Mouse (Mus musculus): Measurements from ENCODE around the gene Mmadhc. TPM values are rescaled to one million over a fixed set of nuclear protein-coding genes. Genes with fewer than 3 reads are reported as not detected.

Gene Mmadhc
- polyA plus RNA-seq, 1 experiment from 2014 or later = 153 TPM

GRCm38 (mm10) chr2:50296987-50297350 is 368 bp upstream of the Mmadhc start:
- 1% methylated on average over 9 of the region's 9 CpGs for WGBS
- H3K4me3 ChIP-seq (ENCODE audit: low read length) = peak overlapping the region; percentile 88
- peaks cover 9% of the 10 kb centered on the region for H3K4me1 ChIP-seq (ENCODE audit: control insufficient read depth, insufficient read depth, low read length)
- no peak overlapping the region for H3K27ac ChIP-seq (ENCODE audit: low read length)
- ATAC-seq = peak; percentile 29; the same call in 1 of the 2 replicates
- H3K36me3 ChIP-seq (ENCODE audit: control insufficient read depth, insufficient read depth, low read length) = no peaks in the 10 kb centered on the region
- no peaks in the 10 kb centered on the region for H3K27me3 ChIP-seq (replicated peaks; ENCODE audit: control insufficient read depth, insufficient read depth, low read length)
- 0 out of 2 replicates have a peak overlapping the region, but pooled peaks have one; percentile 33 for H3K9ac ChIP-seq (ENCODE audit: low read depth, low read length)
- H3K4me2 ChIP-seq (ENCODE audit: low read depth, low read length) = peak overlapping the region; percentile 74
- H3K9me3 ChIP-seq (ENCODE audit: control insufficient read depth, low read length) = no peaks in the 10 kb centered on the region

DNA sequence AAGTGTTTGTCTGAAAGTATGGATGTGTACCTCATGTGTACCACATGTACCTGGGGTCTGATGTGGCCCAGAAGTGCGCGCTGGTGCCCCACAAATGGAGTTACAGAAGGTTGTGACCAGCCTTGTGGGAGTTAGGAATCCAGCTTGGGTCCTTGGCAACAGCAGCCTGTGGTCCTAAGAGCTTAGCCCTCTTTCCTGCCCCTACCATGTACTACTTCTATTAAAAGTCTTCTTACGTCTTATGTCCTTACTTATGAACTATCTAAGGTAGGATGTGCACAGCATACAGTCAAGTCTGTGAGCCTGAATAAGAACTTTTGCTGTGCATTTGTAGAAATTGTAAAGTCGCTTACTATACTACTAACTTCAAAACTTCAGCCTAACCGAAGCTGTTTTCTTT is 1.0 kb downstream of the Mmadhc start:
- peak overlapping the region; percentile 88 for H3K4me3 ChIP-seq (ENCODE audit: low read length)
- peak overlapping the region; percentile 97 for H3K9ac ChIP-seq (ENCODE audit: low read depth, low read length)
- H3K27ac ChIP-seq (ENCODE audit: low read length) = no peak overlapping the region
- peaks cover 6% of the 10 kb centered on the region; the same call in 1 of the 2 replicates for H3K36me3 ChIP-seq (ENCODE audit: control insufficient read depth, insufficient read depth, low read length)
- H3K27me3 ChIP-seq (replicated peaks; ENCODE audit: control insufficient read depth, insufficient read depth, low read length) = no peaks in the 10 kb centered on the region
- H3K4me2 ChIP-seq (ENCODE audit: low read depth, low read length) = peak overlapping the region; percentile 85
- H3K9me3 ChIP-seq (ENCODE audit: control insufficient read depth, low read length) = no peaks in the 10 kb centered on the region
- no peak for ATAC-seq
- peaks cover 9% of the 10 kb centered on the region for H3K4me1 ChIP-seq (ENCODE audit: control insufficient read depth, insufficient read depth, low read length)
- 39% methylated on average over 5 of the region's 5 CpGs for WGBS

- ATAC-seq = no peak
- Histone ChIP-seq H3K4me3 (ENCODE audit: low read length) (no peak overlapping the region), H3K36me3 (ENCODE audit: control insufficient read depth, insufficient read depth, low read length) (peaks cover 8% of the 10 kb centered on the region; the same call in 1 of the 2 replicates), H3K9me3 (ENCODE audit: control insufficient read depth, low read length) (no peaks in the 10 kb centered on the region), H3K27me3 (replicated peaks; ENCODE audit: control insufficient read depth, insufficient read depth, low read length) (no peaks in the 10 kb centered on the region), H3K4me2 (ENCODE audit: low read depth, low read length) (no peak overlapping the region; the same call in 1 of the 2 replicates), H3K4me1 (ENCODE audit: control insufficient read depth, insufficient read depth, low read length) (peaks cover 9% of the 10 kb centered on the region), H3K9ac (ENCODE audit: low read depth, low read length) (no peak overlapping the region), H3K27ac (ENCODE audit: low read length) (no peak overlapping the region)
- 83% methylated on average over 2 of the region's 2 CpGs for WGBS
These were observed 2.5 kb downstream of the Mmadhc start for GRCm38 (mm10) chr2:50294084-50294483.

DNA sequence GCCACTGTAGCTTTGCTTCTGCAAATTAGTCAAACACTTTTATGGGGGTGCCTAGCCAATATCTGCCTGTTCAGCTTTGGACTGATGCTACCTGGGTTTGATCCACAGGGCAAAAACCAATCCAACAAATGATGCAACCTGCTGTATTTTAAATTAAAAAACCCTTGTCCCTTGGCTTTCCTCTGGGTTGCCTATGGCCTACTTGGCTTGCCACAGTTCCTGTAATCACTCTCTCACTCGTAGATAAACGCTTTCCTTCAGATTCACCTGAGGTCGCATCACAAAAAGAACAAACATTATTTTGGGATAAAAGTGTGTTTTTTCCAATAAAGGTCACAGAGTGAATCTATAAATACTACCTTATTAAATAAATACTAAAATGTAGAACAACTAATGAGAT is 3.0 kb downstream of the Mmadhc start:
- Histone ChIP-seq H3K4me1 (ENCODE audit: control insufficient read depth, insufficient read depth, low read length) (peaks cover 9% of the 10 kb centered on the region), H3K27me3 (replicated peaks; ENCODE audit: control insufficient read depth, insufficient read depth, low read length) (no peaks in the 10 kb centered on the region), H3K9me3 (ENCODE audit: control insufficient read depth, low read length) (no peaks in the 10 kb centered on the region), H3K9ac (ENCODE audit: low read depth, low read length) (no peak overlapping the region), H3K4me2 (ENCODE audit: low read depth, low read length) (no peak overlapping the region), H3K36me3 (ENCODE audit: control insufficient read depth, insufficient read depth, low read length) (peaks cover 8% of the 10 kb centered on the region; the same call in 1 of the 2 replicates), H3K4me3 (ENCODE audit: low read length) (no peak overlapping the region), H3K27ac (ENCODE audit: low read length) (no peak overlapping the region)
- no peak for ATAC-seq
- 83% methylated on average over 3 of the region's 3 CpGs for WGBS

GRCm38 (mm10) chr2:50291901-50292300 is 4.7 kb downstream of the Mmadhc start:
- no peak for ATAC-seq
- WGBS = 77% methylated on average over 2 of the region's 2 CpGs
- H3K36me3 ChIP-seq (ENCODE audit: control insufficient read depth, insufficient read depth, low read length) = peaks cover 12% of the 10 kb centered on the region; the same call in 1 of the 2 replicates
- no peak overlapping the region for H3K4me3 ChIP-seq (ENCODE audit: low read length)
- no peaks in the 10 kb centered on the region for H3K27me3 ChIP-seq (replicated peaks; ENCODE audit: control insufficient read depth, insufficient read depth, low read length)
- peaks cover 9% of the 10 kb centered on the region for H3K4me1 ChIP-seq (ENCODE audit: control insufficient read depth, insufficient read depth, low read length)
- no peaks in the 10 kb centered on the region for H3K9me3 ChIP-seq (ENCODE audit: control insufficient read depth, low read length)
- no peak overlapping the region for H3K4me2 ChIP-seq (ENCODE audit: low read depth, low read length)
- no peak overlapping the region for H3K27ac ChIP-seq (ENCODE audit: low read length)
- H3K9ac ChIP-seq (ENCODE audit: low read depth, low read length) = no peak overlapping the region

DNA sequence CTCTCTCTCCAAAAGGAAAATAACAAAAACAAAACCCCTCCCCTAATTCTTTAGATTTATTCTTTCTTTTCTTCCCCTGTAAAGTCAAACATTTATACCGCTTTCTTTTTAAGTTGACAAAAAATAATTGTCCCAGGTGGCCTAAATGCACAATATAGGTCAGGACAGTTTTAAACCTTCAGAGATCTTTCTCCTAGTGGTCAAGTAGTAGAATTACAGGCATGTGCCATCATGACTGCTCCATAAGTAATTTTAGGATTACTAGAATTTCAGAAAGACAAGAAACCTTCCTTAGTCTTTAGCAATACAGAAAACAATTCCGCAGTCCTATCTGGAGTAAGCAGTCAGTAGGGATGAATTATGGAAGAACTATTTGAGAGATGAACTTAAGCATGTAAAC is 5.8 kb downstream of the Mmadhc start:
- no peak for ATAC-seq
- 94% methylated on average over 2 of the region's 2 CpGs for WGBS
- no peaks in the 10 kb centered on the region for H3K27me3 ChIP-seq (replicated peaks; ENCODE audit: control insufficient read depth, insufficient read depth, low read length)
- peaks cover 9% of the 10 kb centered on the region for H3K4me1 ChIP-seq (ENCODE audit: control insufficient read depth, insufficient read depth, low read length)
- H3K4me2 ChIP-seq (ENCODE audit: low read depth, low read length) = no peak overlapping the region
- peaks cover 12% of the 10 kb centered on the region; the same call in 1 of the 2 replicates for H3K36me3 ChIP-seq (ENCODE audit: control insufficient read depth, insufficient read depth, low read length)
- H3K9me3 ChIP-seq (ENCODE audit: control insufficient read depth, low read length) = no peaks in the 10 kb centered on the region
- no peak overlapping the region for H3K27ac ChIP-seq (ENCODE audit: low read length)
- no peak overlapping the region for H3K9ac ChIP-seq (ENCODE audit: low read depth, low read length)
- H3K4me3 ChIP-seq (ENCODE audit: low read length) = no peak overlapping the region

DNA sequence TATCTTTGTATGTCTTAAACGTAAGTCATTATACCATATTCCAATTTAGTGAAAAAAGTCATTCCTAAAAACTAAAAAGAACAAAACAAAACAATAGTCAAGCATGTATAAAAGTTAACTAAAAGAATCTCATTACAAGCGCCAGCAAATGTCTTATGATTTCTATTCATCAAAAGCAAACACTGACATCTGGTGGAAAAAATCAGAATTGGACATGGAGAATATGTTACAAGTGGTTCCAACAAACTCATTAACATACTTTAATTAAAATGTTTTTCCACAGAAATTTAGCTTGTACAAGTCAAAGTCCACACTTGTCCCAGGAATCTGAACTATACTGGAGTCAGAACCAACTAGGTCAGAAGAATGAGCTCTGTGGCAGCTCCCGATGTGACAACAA is 11.8 kb downstream of the Mmadhc start:
- Histone ChIP-seq H3K9me3 (ENCODE audit: control insufficient read depth, low read length) (no peaks in the 10 kb centered on the region), H3K4me2 (ENCODE audit: low read depth, low read length) (no peak overlapping the region), H3K36me3 (ENCODE audit: control insufficient read depth, insufficient read depth, low read length) (peaks cover 10% of the 10 kb centered on the region; the same call in 1 of the 2 replicates), H3K27me3 (replicated peaks; ENCODE audit: control insufficient read depth, insufficient read depth, low read length) (no peaks in the 10 kb centered on the region), H3K27ac (ENCODE audit: low read length) (no peak overlapping the region), H3K9ac (ENCODE audit: low read depth, low read length) (no peak overlapping the region), H3K4me3 (ENCODE audit: low read length) (no peak overlapping the region), H3K4me1 (ENCODE audit: control insufficient read depth, insufficient read depth, low read length) (0 out of 2 replicates have a peak, but pooled peaks cover 4% of the 10 kb centered on the region)
- 78% methylated on average over 3 of the region's 3 CpGs for WGBS
- no peak for ATAC-seq

GRCm38 (mm10) chr2:50284040-50284439 is 12.6 kb downstream of the Mmadhc start:
- Histone ChIP-seq H3K27ac (ENCODE audit: low read length) (peak overlapping the region; percentile 27), H3K9me3 (ENCODE audit: control insufficient read depth, low read length) (no peaks in the 10 kb centered on the region), H3K4me2 (ENCODE audit: low read depth, low read length) (0 out of 2 replicates have a peak overlapping the region, but pooled peaks have one; percentile 5), H3K27me3 (replicated peaks; ENCODE audit: control insufficient read depth, insufficient read depth, low read length) (no peaks in the 10 kb centered on the region), H3K36me3 (ENCODE audit: control insufficient read depth, insufficient read depth, low read length) (peaks cover 10% of the 10 kb centered on the region; the same call in 1 of the 2 replicates), H3K4me1 (ENCODE audit: control insufficient read depth, insufficient read depth, low read length) (0 out of 2 replicates have a peak, but pooled peaks cover 4% of the 10 kb centered on the region), H3K9ac (ENCODE audit: low read depth, low read length) (no peak overlapping the region), H3K4me3 (ENCODE audit: low read length) (no peak overlapping the region)
- peak; percentile 94 for ATAC-seq
- WGBS = 58% methylated on average over 5 of the region's 5 CpGs

DNA sequence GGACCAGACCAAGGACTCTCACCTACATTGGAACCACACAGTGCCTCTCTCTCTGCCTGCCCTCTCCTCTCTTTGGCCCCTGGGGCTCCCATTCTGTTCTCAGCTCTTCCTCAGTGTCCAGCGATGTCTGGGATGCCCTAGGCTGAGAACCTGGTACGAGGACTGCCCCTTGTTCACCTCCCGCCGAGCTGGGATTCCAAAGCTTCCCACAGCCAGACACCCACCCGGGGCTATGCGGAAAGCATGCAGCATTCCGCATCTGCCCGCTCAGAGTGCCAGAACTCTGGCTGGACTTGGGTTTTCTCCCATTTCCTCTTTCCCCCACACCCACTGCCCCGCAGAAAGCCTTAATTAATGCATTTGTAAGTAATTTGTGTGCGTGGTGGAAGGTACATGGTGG is 19.9 kb downstream of the Mmadhc start:
- Histone ChIP-seq H3K9ac (ENCODE audit: low read depth, low read length) (no peak overlapping the region), H3K36me3 (ENCODE audit: control insufficient read depth, insufficient read depth, low read length) (peaks cover 4% of the 10 kb centered on the region; the same call in 1 of the 2 replicates), H3K4me3 (ENCODE audit: low read length) (no peak overlapping the region), H3K4me1 (ENCODE audit: control insufficient read depth, insufficient read depth, low read length) (no peaks in the 10 kb centered on the region), H3K4me2 (ENCODE audit: low read depth, low read length) (no peak overlapping the region), H3K9me3 (ENCODE audit: control insufficient read depth, low read length) (no peaks in the 10 kb centered on the region), H3K27me3 (replicated peaks; ENCODE audit: control insufficient read depth, insufficient read depth, low read length) (no peaks in the 10 kb centered on the region), H3K27ac (ENCODE audit: low read length) (no peak overlapping the region)
- 75% methylated on average over 10 of the region's 10 CpGs for WGBS
- ATAC-seq = no peak

- peak; percentile 80 for ATAC-seq
- H3K27me3 ChIP-seq (replicated peaks; ENCODE audit: control insufficient read depth, insufficient read depth, low read length) = no peaks in the 10 kb centered on the region
- no peaks in the 10 kb centered on the region for H3K4me1 ChIP-seq (ENCODE audit: control insufficient read depth, insufficient read depth, low read length)
- no peak overlapping the region for H3K27ac ChIP-seq (ENCODE audit: low read length)
- H3K9ac ChIP-seq (ENCODE audit: low read depth, low read length) = no peak overlapping the region
- H3K36me3 ChIP-seq (ENCODE audit: control insufficient read depth, insufficient read depth, low read length) = no peaks in the 10 kb centered on the region
- no peak overlapping the region for H3K4me3 ChIP-seq (ENCODE audit: low read length)
- H3K9me3 ChIP-seq (ENCODE audit: control insufficient read depth, low read length) = no peaks in the 10 kb centered on the region
- WGBS = 49% methylated on average over 6 of the region's 6 CpGs
- H3K4me2 ChIP-seq (ENCODE audit: low read depth, low read length) = no peak overlapping the region
These were observed 23.2 kb downstream of the Mmadhc start for GRCm38 (mm10) chr2:50273415-50273814.
